Mouse (Mus musculus): Measurements from ENCODE around the gene Nckap5.

Gene Nckap5

GRCm38 (mm10) chr1:126616964-126617363 lies 213.6 kb downstream of the Nckap5 start:
- no peak for DNase-seq

- no peak for DNase-seq
These were observed 217.7 kb downstream of the Nckap5 start for GRCm38 (mm10) chr1:126612916-126613315.

GRCm38 (mm10) chr1:126608586-126608985 lies 222.0 kb downstream of the Nckap5 start:
- no peak for DNase-seq

GRCm38 (mm10) chr1:126606189-126607080 lies 224.2 kb downstream of the Nckap5 start:
- DNase-seq: no peak

- DNase-seq: no peak
These were observed 226.0 kb downstream of the Nckap5 start for GRCm38 (mm10) chr1:126604551-126604950.

GRCm38 (mm10) chr1:126603771-126604515 lies 226.7 kb downstream of the Nckap5 start:
- DNase-seq: no peak

GRCm38 (mm10) chr1:126600596-126600995 lies 230.0 kb downstream of the Nckap5 start:
- DNase-seq: no peak

- DNase-seq: no peak
These were observed 233.2 kb downstream of the Nckap5 start for GRCm38 (mm10) chr1:126597376-126597775.

- DNase-seq: no peak
These were observed 235.8 kb downstream of the Nckap5 start for GRCm38 (mm10) chr1:126594796-126595195.

- no peak for DNase-seq
These were observed 237.4 kb downstream of the Nckap5 start for GRCm38 (mm10) chr1:126593044-126593805.

- DNase-seq: no peak
These were observed 239.7 kb downstream of the Nckap5 start for GRCm38 (mm10) chr1:126590911-126591310.

- no peak for DNase-seq
These were observed 252.4 kb downstream of the Nckap5 start for GRCm38 (mm10) chr1:126578163-126578562.

GRCm38 (mm10) chr1:126574295-126574694 lies 256.3 kb downstream of the Nckap5 start:
- no peak for DNase-seq

GRCm38 (mm10) chr1:126573714-126574113 lies 256.9 kb downstream of the Nckap5 start:
- no peak for DNase-seq

- no peak for DNase-seq
These were observed 257.5 kb downstream of the Nckap5 start for GRCm38 (mm10) chr1:126573097-126573496.

GRCm38 (mm10) chr1:126569611-126570238 lies 260.9 kb downstream of the Nckap5 start:
- DNase-seq: no peak

- DNase-seq: peak; percentile 16 to 22
These were observed 261.9 kb downstream of the Nckap5 start for GRCm38 (mm10) chr1:126568520-126569197.

- DNase-seq: no peak
These were observed 265.4 kb downstream of the Nckap5 start for GRCm38 (mm10) chr1:126565151-126565725.

GRCm38 (mm10) chr1:126560931-126561330 lies 269.7 kb downstream of the Nckap5 start:
- no peak for DNase-seq

GRCm38 (mm10) chr1:126557791-126558294 lies 272.8 kb downstream of the Nckap5 start:
- DNase-seq: no peak

GRCm38 (mm10) chr1:126547979-126548378 lies 282.6 kb downstream of the Nckap5 start:
- DNase-seq: no peak

All from cerebellum, adult 18-20 months (tissue).